Mouse (Mus musculus) embryonic facial prominence, embryonic 15.5 days (tissue): ENCODE data around the gene 3110009E18Rik. TPM values are rescaled to one million over a fixed set of nuclear protein-coding genes. Genes with fewer than 3 reads are reported as not detected.

Source experiments
- ATAC-seq: fragments of 200-750 bp; cut with Nextera tagmentation; 2 replicates; pipeline ENCODE4 v1.8.0; 2017; ENCODE audit warnings: low read depth, moderate TSS enrichment; ENCODE audit not compliant: insufficient number of reproducible peaks, low FRiP score, low TSS enrichment
- H3K27ac ChIP-seq: fragments of 300-500 bp; sonication (generic); replicated peaks from 2 replicates; pipeline ENCODE4 v1.5.1; 2015; ENCODE audit warnings: mild to moderate bottlenecking, inconsistent platforms
- H3K27me3 ChIP-seq: fragments of 300-500 bp; sonication (generic); 2 replicates; pipeline ENCODE4 v1.6.1; 2015; ENCODE audit warnings: inconsistent platforms
- H3K36me3 ChIP-seq: fragments of 300-500 bp; sonication (generic); 2 replicates; pipeline ENCODE4 v1.6.1; 2015; ENCODE audit warnings: mild to moderate bottlenecking, inconsistent platforms
- H3K4me1 ChIP-seq: fragments of 300-500 bp; sonication (generic); 2 replicates; pipeline ENCODE4 v1.6.1; 2015; ENCODE audit warnings: inconsistent platforms
- H3K4me2 ChIP-seq: fragments of 300-500 bp; sonication (generic); replicated peaks from 2 replicates; pipeline ENCODE4 v1.6.1; 2015; ENCODE audit warnings: mild to moderate bottlenecking, inconsistent platforms
- H3K4me3 ChIP-seq: fragments of 300-500 bp; sonication (generic); replicated peaks from 2 replicates; pipeline ENCODE4 v1.5.1; 2015; ENCODE audit warnings: mild to moderate bottlenecking, inconsistent platforms
- H3K9ac ChIP-seq: fragments of 300-500 bp; sonication (generic); 2 replicates; pipeline ENCODE4 v1.6.1; 2015; ENCODE audit warnings: inconsistent platforms
- H3K9me3 ChIP-seq: fragments of 300-500 bp; sonication (generic); replicated peaks from 2 replicates; pipeline ENCODE4 v1.6.1; 2016; ENCODE audit warnings: inconsistent platforms
- WGBS: fragments of 180-500 bp; shearing (Covaris S2); methylation state at CpG from one replicate; pipeline ENCODE4 v1.1.7; 2015; 5-methylcytosine and 5-hydroxymethylcytosine counted together
- polyA plus RNA-seq: library from polyadenylated mRNA; unstranded; fragments of >200 nt; fragmentation: Nextera tagmentation; extraction: Ambion mirVana; gene quantifications from 2 replicates; pipeline ENCODE4 v1.2.1, GENCODE M21; 2015

3110009E18Rik gene
- polyA plus RNA-seq, 1 experiment from 2014 or later = 19.1 TPM

GRCm38 (mm10) chr1:120202542-120202941 is 81.6 kb downstream of the 3110009E18Rik start:
- Histone ChIP-seq H3K27me3 (no peaks in the 10 kb centered on the region), H3K4me3 (no peak overlapping the region), H3K36me3 (no peaks in the 10 kb centered on the region), H3K9ac (no peak overlapping the region), H3K4me1 (peaks cover 6% of the 10 kb centered on the region; the same call in 1 of the 2 replicates), H3K27ac (no peak overlapping the region), H3K4me2 (no peak overlapping the region), H3K9me3 (no peaks in the 10 kb centered on the region)
- 62% methylated on average over 3 of the region's 3 CpGs for WGBS
- ATAC-seq = no peak

GRCm38 (mm10) chr1:120203836-120204235 is 82.8 kb downstream of the 3110009E18Rik start:
- Histone ChIP-seq H3K27ac (no peak overlapping the region), H3K9ac (no peak overlapping the region), H3K27me3 (no peaks in the 10 kb centered on the region), H3K9me3 (no peaks in the 10 kb centered on the region), H3K36me3 (no peaks in the 10 kb centered on the region), H3K4me2 (no peak overlapping the region), H3K4me3 (no peak overlapping the region), H3K4me1 (peaks cover 10% of the 10 kb centered on the region; the same call in 1 of the 2 replicates)
- 81% methylated on average over 5 of the region's 5 CpGs for WGBS
- ATAC-seq = no peak

DNA sequence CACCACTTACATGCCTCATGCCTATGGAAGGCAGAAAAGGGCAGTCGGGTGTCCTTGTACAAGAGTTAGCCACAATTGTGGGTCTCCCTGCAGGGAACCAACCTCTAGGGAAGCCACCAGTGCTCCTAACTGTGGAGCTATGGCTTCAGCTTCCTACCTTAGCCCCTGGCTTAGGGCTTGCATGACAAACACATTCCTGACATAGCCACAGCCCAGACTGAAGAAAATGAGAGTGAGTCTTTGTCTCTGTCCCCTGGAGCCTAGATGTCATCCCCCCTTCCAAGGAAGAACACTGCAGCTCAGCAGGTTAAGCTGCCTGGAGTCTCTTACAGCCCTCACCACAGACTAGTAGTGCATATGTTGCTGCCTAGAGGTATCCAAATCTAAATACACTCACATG is 83.8 kb downstream of the 3110009E18Rik start:
- H3K27ac ChIP-seq = no peak overlapping the region
- H3K36me3 ChIP-seq = no peaks in the 10 kb centered on the region
- no peaks in the 10 kb centered on the region for H3K27me3 ChIP-seq
- WGBS = 32% methylated on average over 1 of the region's 1 CpGs
- H3K4me2 ChIP-seq = no peak overlapping the region
- no peak overlapping the region for H3K9ac ChIP-seq
- no peaks in the 10 kb centered on the region for H3K9me3 ChIP-seq
- H3K4me3 ChIP-seq = no peak overlapping the region
- ATAC-seq = no peak
- H3K4me1 ChIP-seq = peaks cover 10% of the 10 kb centered on the region; the same call in 1 of the 2 replicates

DNA sequence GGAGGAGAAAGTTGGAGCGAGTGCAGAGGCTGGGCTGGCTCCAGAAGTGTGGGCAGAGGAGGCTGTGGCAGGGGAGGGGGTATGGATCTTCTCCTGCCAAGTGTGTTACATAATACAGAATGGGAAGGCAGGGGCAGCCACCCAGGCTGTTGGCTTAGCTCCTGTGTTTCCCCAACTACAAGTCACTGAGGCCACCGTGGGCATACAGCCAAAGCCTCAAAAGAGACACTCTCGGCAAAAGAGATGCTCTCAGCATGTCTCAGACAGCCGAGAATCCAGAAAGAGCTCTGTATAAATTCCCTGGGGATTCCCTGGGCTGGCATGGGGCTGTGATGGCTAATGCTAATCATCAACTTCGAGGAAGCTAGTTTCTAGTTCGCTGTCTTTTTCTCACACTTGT is 86.6 kb downstream of the 3110009E18Rik start:
- ATAC-seq = peak; percentile 66; the same call in 1 of the 2 replicates
- 37% methylated on average over 6 of the region's 6 CpGs for WGBS
- H3K27ac ChIP-seq = no peak overlapping the region

GRCm38 (mm10) chr1:120208502-120209230 is 87.7 kb downstream of the 3110009E18Rik start:
- no peaks in the 10 kb centered on the region for H3K36me3 ChIP-seq
- peaks cover 10% of the 10 kb centered on the region; the same call in 1 of the 2 replicates for H3K4me1 ChIP-seq
- H3K27ac ChIP-seq = no peak overlapping the region
- 55% methylated on average over 11 of the region's 11 CpGs for WGBS
- H3K9me3 ChIP-seq = no peaks in the 10 kb centered on the region
- H3K9ac ChIP-seq = no peak overlapping the region
- H3K27me3 ChIP-seq = no peaks in the 10 kb centered on the region
- ATAC-seq = 0 out of 2 replicates have a peak, but pooled peaks have one; percentile 16
- no peak overlapping the region for H3K4me2 ChIP-seq
- no peak overlapping the region for H3K4me3 ChIP-seq

More for the DNA sequence above, 86.6 kb downstream of the 3110009E18Rik start:
- no peak overlapping the region for H3K9ac ChIP-seq
- H3K27me3 ChIP-seq = no peaks in the 10 kb centered on the region
- no peak overlapping the region for H3K4me2 ChIP-seq
- peaks cover 10% of the 10 kb centered on the region; the same call in 1 of the 2 replicates for H3K4me1 ChIP-seq
- H3K4me3 ChIP-seq = no peak overlapping the region
- H3K36me3 ChIP-seq = no peaks in the 10 kb centered on the region
- H3K9me3 ChIP-seq = no peaks in the 10 kb centered on the region

GRCm38 (mm10) chr1:120220841-120221240 is 99.9 kb downstream of the 3110009E18Rik start:
- WGBS = 53% methylated on average over 6 of the region's 6 CpGs
- Histone ChIP-seq H3K36me3 (no peaks in the 10 kb centered on the region), H3K4me3 (no peak overlapping the region), H3K27ac (no peak overlapping the region), H3K9me3 (no peaks in the 10 kb centered on the region), H3K27me3 (no peaks in the 10 kb centered on the region), H3K4me2 (no peak overlapping the region), H3K9ac (no peak overlapping the region), H3K4me1 (peaks cover 13% of the 10 kb centered on the region)
- no peak for ATAC-seq

GRCm38 (mm10) chr1:120221285-120221684 is 100.3 kb downstream of the 3110009E18Rik start:
- Histone ChIP-seq H3K27me3 (no peaks in the 10 kb centered on the region), H3K36me3 (no peaks in the 10 kb centered on the region), H3K4me1 (peaks cover 16% of the 10 kb centered on the region), H3K9ac (no peak overlapping the region), H3K27ac (no peak overlapping the region), H3K4me2 (no peak overlapping the region), H3K9me3 (no peaks in the 10 kb centered on the region), H3K4me3 (no peak overlapping the region)
- 0 out of 2 replicates have a peak, but pooled peaks have one; percentile 6 for ATAC-seq
- 31% methylated on average over 2 of the region's 2 CpGs for WGBS

GRCm38 (mm10) chr1:120223613-120224012 is 102.6 kb downstream of the 3110009E18Rik start:
- Histone ChIP-seq H3K4me3 (no peak overlapping the region), H3K36me3 (no peaks in the 10 kb centered on the region), H3K27me3 (no peaks in the 10 kb centered on the region), H3K4me1 (peaks cover 16% of the 10 kb centered on the region), H3K9ac (no peak overlapping the region), H3K27ac (no peak overlapping the region), H3K9me3 (no peaks in the 10 kb centered on the region), H3K4me2 (no peak overlapping the region)
- no peak for ATAC-seq
- 58% methylated on average over 4 of the region's 4 CpGs for WGBS

- WGBS = 80% methylated on average over 10 of the region's 10 CpGs
- peak overlapping the region; percentile 28; the same call in 1 of the 2 replicates for H3K27ac ChIP-seq
- no peak for ATAC-seq
- H3K4me3 ChIP-seq = no peak overlapping the region
- peaks cover 24% of the 10 kb centered on the region for H3K4me1 ChIP-seq
- no peak overlapping the region for H3K9ac ChIP-seq
- H3K9me3 ChIP-seq = no peaks in the 10 kb centered on the region
- no peaks in the 10 kb centered on the region for H3K36me3 ChIP-seq
- H3K27me3 ChIP-seq = no peaks in the 10 kb centered on the region
- H3K4me2 ChIP-seq = no peak overlapping the region
Observed at GRCm38 (mm10) chr1:120229723-120230471, 108.9 kb downstream of the 3110009E18Rik start.

DNA sequence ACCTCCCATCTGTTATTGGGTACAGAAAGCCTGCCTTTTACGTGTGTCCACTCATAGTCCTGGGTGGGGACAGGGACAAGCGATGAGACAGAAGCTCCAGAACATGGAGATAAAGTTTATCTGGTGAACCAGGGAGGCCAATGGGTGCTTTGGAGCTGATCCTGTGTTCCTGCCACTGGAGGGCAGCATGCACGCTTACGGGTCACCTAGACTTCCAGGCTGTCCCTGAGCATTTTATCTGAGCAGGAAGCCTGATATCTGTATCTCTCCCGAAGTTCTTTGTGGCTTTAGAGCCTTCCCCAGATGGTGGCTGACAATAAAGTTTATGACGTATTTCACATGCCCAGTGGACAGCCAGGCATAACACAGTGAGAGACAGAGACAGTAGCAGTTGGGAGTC is 110.3 kb downstream of the 3110009E18Rik start:
- ATAC-seq = no peak

DNA sequence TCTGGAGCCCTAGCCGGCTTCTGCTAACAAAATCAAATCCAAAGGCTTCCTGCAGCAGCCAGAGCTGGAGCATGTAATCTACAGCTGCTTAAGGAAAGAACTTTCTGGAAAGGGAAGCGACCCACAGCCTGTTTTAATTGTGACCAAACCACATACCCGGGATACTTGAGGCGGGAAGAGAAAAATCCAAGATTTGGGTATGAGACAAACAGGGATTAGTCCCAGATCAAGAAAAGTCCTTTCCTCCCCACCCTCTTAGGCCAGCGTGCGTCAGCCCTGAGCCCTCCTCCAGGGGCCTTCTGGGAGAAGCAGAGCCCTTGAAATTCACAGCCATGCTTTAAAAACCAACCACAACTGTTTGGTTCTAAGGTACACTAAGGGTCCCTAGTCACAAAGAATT is 111.2 kb downstream of the 3110009E18Rik start:
- Histone ChIP-seq H3K9ac (no peak overlapping the region), H3K36me3 (no peaks in the 10 kb centered on the region), H3K4me2 (no peak overlapping the region), H3K4me3 (no peak overlapping the region), H3K27ac (peak overlapping the region; percentile 65; the same call in 1 of the 2 replicates), H3K9me3 (no peaks in the 10 kb centered on the region), H3K27me3 (no peaks in the 10 kb centered on the region), H3K4me1 (peaks cover 14% of the 10 kb centered on the region)
- 0 out of 2 replicates have a peak, but pooled peaks have one; percentile 23 for ATAC-seq
- 19% methylated on average over 6 of the region's 6 CpGs for WGBS

More for the DNA sequence above, 110.3 kb downstream of the 3110009E18Rik start:
- 38% methylated on average over 6 of the region's 6 CpGs for WGBS
- Histone ChIP-seq H3K4me2 (no peak overlapping the region), H3K9me3 (no peaks in the 10 kb centered on the region), H3K4me1 (peaks cover 14% of the 10 kb centered on the region), H3K9ac (no peak overlapping the region), H3K27ac (no peak overlapping the region), H3K36me3 (no peaks in the 10 kb centered on the region), H3K27me3 (no peaks in the 10 kb centered on the region), H3K4me3 (no peak overlapping the region)
